Mouse (Mus musculus): ENCODE data around the gene Rfx3.

DNA sequence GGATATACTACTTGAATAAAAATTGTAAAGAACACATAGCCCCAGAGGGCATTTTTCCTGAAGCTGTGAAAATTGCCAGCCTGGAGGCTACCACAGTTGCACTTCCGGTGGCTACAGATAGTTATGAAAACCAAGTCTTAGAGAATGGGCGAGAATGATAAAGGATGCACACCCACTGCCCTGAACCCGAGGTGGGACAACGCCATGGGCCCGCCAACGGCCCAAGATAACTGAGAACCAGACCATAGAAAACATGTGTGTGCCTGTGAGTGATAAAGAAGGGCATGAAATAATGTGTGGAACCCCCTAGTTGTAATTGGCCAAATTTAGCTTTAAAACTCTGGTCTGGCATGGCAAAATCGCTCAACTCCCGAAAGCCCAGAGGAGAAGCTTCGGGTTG, 105.0 kb downstream of the Rfx3 start:
- TF ChIP-seq CTCF (IDR thresholded peaks at IDR 0.05; ENCODE audit: low read depth, low read length) (no peak), POLR2A (IDR thresholded peaks at IDR 0.05; ENCODE audit: extremely low read depth, insufficient read depth, low read length) (no peak)

Measured in liver, adult 2 months (tissue).